Mouse (Mus musculus) testis, adult 2 months (tissue): Measurements from ENCODE around the gene Cela1.

Experiments used
- CTCF ChIP-seq: fragments of 200-500 bp; IDR thresholded peaks from 2 replicates; pipeline ENCODE4 v1.5.1; 2012; ENCODE audit warnings: low read depth, mild to moderate bottlenecking, inconsistent platforms, low read length, moderate library complexity; ENCODE audit not compliant: control insufficient read depth, insufficient read depth, insufficient replicate concordance
- POLR2A ChIP-seq: fragments of 200-500 bp; IDR thresholded peaks from 2 replicates; pipeline ENCODE4 v1.6.1; 2012; ENCODE audit warnings: low read depth, mild to moderate bottlenecking, inconsistent platforms, low read length, moderate library complexity; ENCODE audit not compliant: control insufficient read depth

- TF ChIP-seq CTCF, result no peak
- no peak for TF ChIP-seq POLR2A
Measured at GRCm38 (mm10) chr15:100667420-100667819, 20.3 kb downstream of the Cela1 start.
